Mouse (Mus musculus) layer of hippocampus, adult 18-20 months (tissue): ENCODE data around the gene Per1. TPM values are rescaled to one million over a fixed set of nuclear protein-coding genes. Genes with fewer than 3 reads are reported as not detected.
A peak's percentile ranks its signal among the peaks of the same experiment; 100 is the strongest.

Experiments used
- DNase-seq, 2 experiments: peaks; one replicate each; pipeline ENCODE4 v3.0.0; 2022; ENCODE audit warnings: low spot score in 2 of 2
- total RNA-seq, 2 experiments: library from RNA; stranded (reverse); gene quantifications; 2 replicates each; pipeline ENCODE4 v1.2.3; 2021

Gene Per1
- total RNA-seq, 2 experiments from 2014 or later: 92.9 to 115 TPM

- DNase-seq: peak in 1 of 2 experiments; percentile 34
Observed at GRCm38 (mm10) chr11:69098039-69098761, 3.2 kb downstream of the Per1 start.

GRCm38 (mm10) chr11:69098762-69099091 lies 3.7 kb downstream of the Per1 start:
- DNase-seq: peak; percentile 92 to 98

- DNase-seq: peak in 1 of 2 experiments; percentile 72
Observed at GRCm38 (mm10) chr11:69099177-69099914, 4.3 kb downstream of the Per1 start.

GRCm38 (mm10) chr11:69099915-69100345 lies 4.9 kb downstream of the Per1 start:
- DNase-seq: peak; percentile 94 to 95

- DNase-seq: no peak
Observed at GRCm38 (mm10) chr11:69100639-69101360, 5.8 kb downstream of the Per1 start.

GRCm38 (mm10) chr11:69101604-69102402 lies 6.8 kb downstream of the Per1 start:
- no peak for DNase-seq

GRCm38 (mm10) chr11:69102403-69102725 lies 7.3 kb downstream of the Per1 start:
- DNase-seq: peak in 1 of 2 experiments; percentile 21

- no peak for DNase-seq
Observed at GRCm38 (mm10) chr11:69103121-69103520, 8.1 kb downstream of the Per1 start.

- no peak for DNase-seq
Observed at GRCm38 (mm10) chr11:69103531-69104435, 8.8 kb downstream of the Per1 start.

- no peak for DNase-seq
Observed at GRCm38 (mm10) chr11:69104487-69104886, 9.5 kb downstream of the Per1 start.

- no peak for DNase-seq
Observed at GRCm38 (mm10) chr11:69105227-69105626, 10.2 kb downstream of the Per1 start.

GRCm38 (mm10) chr11:69105796-69106195 lies 10.8 kb downstream of the Per1 start:
- DNase-seq: no peak

- DNase-seq: no peak
Observed at GRCm38 (mm10) chr11:69106299-69106698, 11.3 kb downstream of the Per1 start.

GRCm38 (mm10) chr11:69106842-69107241 lies 11.8 kb downstream of the Per1 start:
- no peak for DNase-seq

GRCm38 (mm10) chr11:69107676-69108075 lies 12.7 kb downstream of the Per1 start:
- no peak for DNase-seq

- no peak for DNase-seq
Observed at GRCm38 (mm10) chr11:69108223-69108622, 13.2 kb downstream of the Per1 start.

- no peak for DNase-seq
Observed at GRCm38 (mm10) chr11:69109032-69109900, 14.2 kb downstream of the Per1 start.

GRCm38 (mm10) chr11:69110319-69111046 lies 15.5 kb downstream of the Per1 start:
- DNase-seq: peak; percentile 83 to 93
